Mouse (Mus musculus) fat pad, adult 2 months (tissue): ENCODE results near the gene Tmem14c.
A peak's percentile ranks its signal among the peaks of the same experiment; 100 is the strongest.

Source experiments
- DNase-seq: peaks from one replicate; pipeline ENCODE4 v3.0.0-alpha.2; 2011; ENCODE audit warnings: low read depth, low spot score; ENCODE audit errors: extremely low read depth

Gene Tmem14c

GRCm38 (mm10) chr13:41006244-41006643, 9.8 kb upstream of the Tmem14c start:
- DNase-seq = peak; percentile 81

DNA sequence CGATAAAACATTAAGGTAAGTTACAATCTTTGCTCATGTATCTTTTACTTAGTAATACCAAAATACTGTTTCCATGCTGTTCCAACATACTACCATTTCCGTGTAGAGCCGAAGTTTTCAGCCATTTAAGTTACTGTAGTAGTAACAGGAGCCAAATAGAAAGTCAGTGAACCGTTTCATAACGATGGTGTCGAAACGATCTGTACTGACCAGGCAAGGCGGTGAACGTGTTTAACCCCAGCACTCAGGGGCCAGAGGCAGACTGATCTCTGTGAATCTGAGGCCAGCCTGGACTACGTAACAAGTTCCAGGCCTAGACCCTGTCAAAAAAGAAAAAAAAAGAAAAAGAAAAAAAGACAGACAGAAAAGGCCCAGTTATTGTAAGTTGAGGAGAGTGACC, 7.8 kb upstream of the Tmem14c start:
- peak; percentile 47 for DNase-seq

- DNase-seq = no peak
Observed at GRCm38 (mm10) chr13:41008946-41009345, 7.1 kb upstream of the Tmem14c start.

GRCm38 (mm10) chr13:41016797-41017405, 809 bp downstream of the Tmem14c start:
- no peak for DNase-seq

- no peak for DNase-seq
Observed at GRCm38 (mm10) chr13:41017832-41018231, 1.7 kb downstream of the Tmem14c start.

DNA sequence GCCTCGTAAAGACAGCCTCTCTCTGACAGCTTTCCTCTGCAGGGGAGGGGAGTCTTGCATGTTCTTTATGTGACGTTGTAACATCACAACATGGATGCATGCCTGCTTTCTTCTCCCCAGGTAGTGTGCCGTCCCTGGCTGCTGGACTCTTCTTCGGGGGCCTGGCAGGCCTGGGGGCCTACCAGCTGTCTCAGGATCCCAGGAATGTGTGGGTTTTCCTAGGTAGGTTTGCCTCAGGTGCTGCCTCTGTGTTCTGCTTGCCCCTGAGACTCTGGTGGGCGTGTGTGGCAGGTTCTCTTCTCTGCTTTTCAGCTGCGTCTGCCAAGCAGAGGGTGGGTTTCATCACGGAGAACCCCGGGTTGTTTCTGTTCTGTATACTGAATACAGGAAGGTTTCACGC, 2.1 kb downstream of the Tmem14c start:
- DNase-seq = no peak

- no peak for DNase-seq
Observed at GRCm38 (mm10) chr13:41018756-41019591, 2.9 kb downstream of the Tmem14c start.

DNA sequence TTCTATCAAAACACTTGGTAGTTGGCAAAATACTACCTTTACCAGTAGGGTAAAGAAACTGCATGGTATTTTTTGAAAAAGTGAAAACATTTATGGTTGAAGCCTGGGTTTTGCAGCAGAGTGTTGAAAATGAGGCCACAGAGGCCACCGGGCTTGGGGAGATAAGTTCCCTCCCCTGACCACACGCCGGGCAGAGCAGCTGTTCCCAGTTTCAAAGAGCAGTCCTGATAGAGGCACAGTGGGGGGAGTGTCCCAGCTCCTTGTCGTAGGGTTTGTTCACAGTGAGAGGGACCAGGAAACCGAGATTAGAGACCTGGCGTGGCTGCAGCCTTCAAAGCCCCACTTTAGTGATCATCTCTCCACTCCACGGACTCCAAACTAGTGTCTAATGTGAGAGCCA, 4.4 kb downstream of the Tmem14c start:
- DNase-seq = no peak

- no peak for DNase-seq
Observed at GRCm38 (mm10) chr13:41021607-41022006, 5.5 kb downstream of the Tmem14c start.

DNA sequence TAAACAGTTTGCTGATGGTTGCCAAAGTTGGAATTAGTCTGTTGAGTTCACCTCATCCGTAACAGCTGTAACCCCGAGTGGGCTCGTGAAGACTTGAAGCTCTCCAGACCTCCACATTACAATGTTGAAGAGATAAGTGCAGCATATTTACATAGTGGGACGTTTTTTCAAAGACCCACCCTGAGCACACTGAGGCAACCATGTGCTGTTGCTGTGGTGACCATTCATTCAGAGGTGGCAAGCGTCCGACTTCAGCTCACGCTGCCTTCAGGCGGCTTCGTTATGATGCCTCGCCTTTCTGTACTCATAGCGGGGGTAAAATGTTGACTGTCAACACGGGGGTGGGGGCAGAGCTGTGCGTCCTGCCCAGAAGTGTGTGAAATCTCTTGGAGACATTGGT, 6.0 kb downstream of the Tmem14c start:
- DNase-seq = no peak

DNA sequence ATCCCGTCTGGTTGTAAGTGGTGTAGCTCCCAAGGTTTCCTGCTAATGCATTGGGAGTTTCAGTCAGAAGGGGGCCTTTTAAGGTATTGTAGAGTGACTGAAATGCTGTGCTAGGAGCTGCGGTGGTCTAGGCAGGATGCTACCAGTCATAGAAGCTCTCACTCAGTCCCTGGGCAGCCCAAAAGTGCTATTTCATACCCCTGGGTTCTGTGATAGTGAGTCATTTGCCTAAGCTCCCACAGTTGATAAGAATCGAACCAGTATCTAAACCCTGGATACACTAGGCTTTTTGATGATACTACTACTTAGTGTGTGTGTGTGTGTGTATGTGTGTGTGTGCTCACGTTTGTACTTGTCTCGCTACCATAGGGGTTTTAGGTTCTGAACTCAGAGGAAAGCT, 14.0 kb downstream of the Tmem14c start:
- DNase-seq = no peak

DNA sequence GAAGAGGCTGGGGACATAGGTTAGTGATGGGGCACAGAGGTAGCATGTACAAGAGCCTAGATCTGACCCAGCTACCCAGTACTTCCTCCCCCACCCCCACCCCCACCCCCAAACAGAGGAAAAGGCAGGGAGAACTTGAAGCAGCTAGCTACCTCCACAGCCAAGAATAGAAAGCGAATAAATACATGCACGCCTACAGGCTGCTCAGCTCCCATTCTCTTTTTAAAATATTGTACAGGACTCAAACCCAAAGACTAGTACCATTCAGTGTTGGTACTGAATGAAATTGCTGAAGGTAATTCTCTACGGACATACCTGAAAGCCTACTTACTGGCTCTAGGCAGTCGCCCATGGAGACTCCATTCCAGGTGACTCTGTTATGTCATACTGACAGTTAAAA, 26.4 kb downstream of the Tmem14c start:
- DNase-seq = no peak

DNA sequence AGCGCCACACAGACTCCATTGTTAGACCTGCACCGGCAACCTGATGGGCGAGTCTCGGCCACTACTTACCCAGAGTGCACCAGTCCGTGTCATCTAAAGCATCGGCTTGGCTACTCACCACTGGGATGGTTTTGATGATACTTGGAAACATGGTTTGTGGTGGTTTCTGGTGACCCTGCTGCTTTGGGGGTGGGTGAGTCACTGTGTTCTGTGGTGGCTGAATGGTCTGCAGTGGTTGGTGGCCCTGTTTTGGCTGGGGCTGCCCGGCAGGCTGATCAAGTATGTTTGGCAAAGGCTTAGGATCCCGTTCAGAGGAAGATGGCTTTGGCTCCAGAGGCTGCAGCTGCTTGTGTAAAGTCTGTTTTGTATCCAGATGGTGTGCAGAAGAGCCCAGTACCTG, 29.8 kb downstream of the Tmem14c start:
- no peak for DNase-seq

DNA sequence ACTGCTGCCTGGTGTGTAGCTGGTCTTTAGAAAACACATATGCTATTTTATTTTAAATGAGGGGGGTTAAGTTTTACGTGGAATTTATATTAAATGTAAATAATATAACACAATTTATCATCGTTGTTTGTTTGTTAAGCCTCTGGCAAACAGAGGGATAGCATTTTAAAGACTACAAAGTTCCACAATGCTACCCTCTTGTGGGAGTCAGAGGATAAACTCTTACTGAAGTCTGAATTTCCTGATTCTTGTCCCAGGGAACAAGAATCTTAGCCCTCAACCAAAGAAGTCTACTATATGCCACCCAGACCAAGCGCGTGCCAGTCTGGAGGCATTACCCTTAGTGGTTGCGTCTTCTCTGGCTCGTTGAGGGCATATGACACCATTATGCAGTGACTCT, 31.2 kb downstream of the Tmem14c start:
- no peak for DNase-seq

DNA sequence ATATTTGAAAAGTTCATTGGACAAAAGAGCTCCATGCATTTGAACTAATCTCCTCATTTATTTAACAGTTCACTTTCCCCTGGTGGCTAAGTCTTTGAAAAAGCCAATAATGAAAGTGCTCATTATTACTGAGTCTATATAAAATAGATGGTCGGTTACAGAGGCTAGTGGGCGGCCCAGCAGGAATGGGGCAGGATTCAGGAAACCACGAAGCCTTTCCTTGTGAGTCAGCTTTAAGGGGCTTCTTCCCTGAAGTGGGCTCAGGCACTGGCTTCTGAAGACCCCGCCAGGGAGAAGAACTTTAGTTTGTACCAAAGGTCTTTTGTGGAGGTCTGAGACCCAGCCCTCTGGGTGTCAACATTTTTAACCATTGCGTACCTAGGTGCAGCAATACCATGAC, 35.9 kb downstream of the Tmem14c start:
- no peak for DNase-seq

DNA sequence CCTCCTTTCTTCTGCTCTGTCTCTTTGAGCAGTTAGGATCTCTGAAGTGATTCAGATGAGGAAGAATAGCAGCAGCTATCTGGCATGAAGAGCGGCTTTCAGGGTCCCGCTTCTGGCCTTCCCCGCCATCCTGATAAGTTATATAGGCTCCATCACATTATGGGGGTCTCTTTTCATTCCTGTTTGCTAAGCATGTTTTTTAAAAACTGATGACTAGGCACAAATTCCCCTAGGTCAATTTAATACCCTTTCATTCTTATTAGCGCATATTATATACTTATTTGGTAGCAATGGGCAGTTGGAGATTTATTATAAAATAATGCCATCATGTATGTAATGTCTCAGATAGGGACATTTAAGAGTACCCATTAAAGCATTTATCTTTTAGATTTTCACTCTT, 51.5 kb downstream of the Tmem14c start:
- no peak for DNase-seq

GRCm38 (mm10) chr13:41071617-41072016, 55.5 kb downstream of the Tmem14c start:
- no peak for DNase-seq
